Mouse (Mus musculus) cerebellum, adult 11 months (tissue): ENCODE results near the gene Tvp23b.

ENCODE experiments used
- DNase-seq: peaks from one replicate; pipeline ENCODE4 v3.0.0; 2022

Gene Tvp23b

GRCm38 (mm10) chr11:62949548-62949947 is 70.3 kb downstream of the Tvp23b start:
- DNase-seq, result no peak

GRCm38 (mm10) chr11:62951012-62951411 is 71.8 kb downstream of the Tvp23b start, which contains the start of gene Cdrt4:
Gene Cdrt4 (plus strand): TSS chr11:62951193.
- no peak for DNase-seq

GRCm38 (mm10) chr11:62954766-62955165 is 75.5 kb downstream of the Tvp23b start:
- no peak for DNase-seq

- DNase-seq, result no peak
Measured at GRCm38 (mm10) chr11:62955186-62955585, 75.9 kb downstream of the Tvp23b start.

- DNase-seq, result no peak
Measured at GRCm38 (mm10) chr11:62955776-62956175, 76.5 kb downstream of the Tvp23b start.

GRCm38 (mm10) chr11:62957626-62958180 is 78.4 kb downstream of the Tvp23b start:
- DNase-seq, result no peak

- no peak for DNase-seq
Measured at GRCm38 (mm10) chr11:62963292-62963691, 84.0 kb downstream of the Tvp23b start.

- no peak for DNase-seq
Measured at GRCm38 (mm10) chr11:62966424-62966764, 87.1 kb downstream of the Tvp23b start.
